Mouse (Mus musculus): Measurements from ENCODE around the gene Pim3. TPM values are rescaled to one million over a fixed set of nuclear protein-coding genes. Genes with fewer than 3 reads are reported as not detected.

The Pim3 gene
- polyA plus RNA-seq, 3 experiments from 2014 or later, result 3.0 to 4.1 (median 4.0) TPM

GRCm38 (mm10) chr15:88837199-88837932 lies 24.6 kb upstream of the Pim3 start:
- ATAC-seq, result peak; percentile 89

- no peak for ATAC-seq
Observed at GRCm38 (mm10) chr15:88837977-88838376, 24.0 kb upstream of the Pim3 start.

GRCm38 (mm10) chr15:88839271-88839670 lies 22.7 kb upstream of the Pim3 start:
- ATAC-seq, result no peak

- ATAC-seq, result no peak
Observed at GRCm38 (mm10) chr15:88840126-88840525, 21.9 kb upstream of the Pim3 start.

GRCm38 (mm10) chr15:88841160-88841559 lies 20.8 kb upstream of the Pim3 start:
- no peak for ATAC-seq

GRCm38 (mm10) chr15:88841580-88842299 lies 20.2 kb upstream of the Pim3 start:
- no peak for ATAC-seq

- ATAC-seq, result no peak
Observed at GRCm38 (mm10) chr15:88842300-88842673, 19.7 kb upstream of the Pim3 start.

- ATAC-seq, result no peak
Observed at GRCm38 (mm10) chr15:88843486-88844097, 18.4 kb upstream of the Pim3 start.

DNA sequence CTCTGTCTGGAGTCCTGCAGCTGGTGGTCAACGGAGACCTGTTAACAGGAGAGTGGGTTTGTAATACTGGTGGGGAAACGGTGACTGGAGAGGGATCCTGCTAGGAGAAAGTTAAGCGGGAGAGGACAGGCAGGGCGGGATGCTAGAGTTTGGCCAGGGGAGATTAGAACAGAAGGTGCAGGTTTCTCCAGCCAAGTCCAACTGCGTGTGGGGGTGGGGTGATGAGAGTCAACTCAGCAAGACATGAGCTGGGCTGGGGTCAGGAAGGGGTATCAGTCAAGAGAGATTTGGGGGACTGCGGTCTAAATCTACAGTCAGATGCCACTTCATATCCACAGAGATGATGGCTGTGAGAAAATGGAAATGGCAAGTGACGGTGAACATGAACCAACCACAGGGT lies 17.0 kb upstream of the Pim3 start:
- ATAC-seq, result no peak

DNA sequence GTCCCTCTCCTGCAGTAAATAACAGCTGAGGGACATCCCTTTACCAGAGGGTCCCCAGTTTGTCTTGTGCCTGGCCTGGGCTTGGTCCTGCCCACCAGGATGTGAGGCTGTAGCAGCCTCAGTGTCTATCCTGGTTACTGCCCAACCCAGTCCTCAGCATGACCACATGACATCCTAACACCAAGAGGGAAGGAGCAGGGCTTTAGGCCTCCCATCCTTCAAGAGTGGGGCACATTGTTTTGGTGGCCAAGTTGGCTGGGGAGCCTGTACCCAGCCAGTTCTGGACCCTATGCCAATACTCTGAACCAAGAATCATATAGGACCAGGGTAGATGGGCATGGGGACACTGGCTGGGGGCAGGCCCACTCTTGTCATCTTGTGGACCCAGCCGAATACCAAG lies 13.3 kb upstream of the Pim3 start:
- no peak for ATAC-seq

DNA sequence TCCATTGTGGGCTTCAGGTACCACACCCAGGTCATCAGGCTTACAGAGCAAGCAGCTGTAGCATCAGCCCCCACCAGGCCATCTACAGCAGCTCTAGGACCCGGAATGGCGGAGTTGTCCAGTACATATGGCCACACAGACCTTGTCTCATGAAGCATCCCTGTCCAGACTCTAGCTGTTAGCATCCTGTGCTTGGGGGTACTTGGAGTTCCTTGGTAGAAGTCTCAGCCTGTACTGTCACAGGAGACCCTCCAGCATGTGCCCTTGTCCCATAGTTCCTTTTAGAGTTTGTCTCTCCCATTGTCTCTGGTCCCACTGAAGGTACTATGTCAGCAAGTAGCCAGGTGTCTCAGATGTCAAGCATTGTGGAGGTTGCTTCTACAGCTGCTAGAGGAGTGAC lies 12.4 kb upstream of the Pim3 start:
- ATAC-seq, result no peak

- ATAC-seq, result no peak
Observed at GRCm38 (mm10) chr15:88850146-88850826, 11.7 kb upstream of the Pim3 start.

DNA sequence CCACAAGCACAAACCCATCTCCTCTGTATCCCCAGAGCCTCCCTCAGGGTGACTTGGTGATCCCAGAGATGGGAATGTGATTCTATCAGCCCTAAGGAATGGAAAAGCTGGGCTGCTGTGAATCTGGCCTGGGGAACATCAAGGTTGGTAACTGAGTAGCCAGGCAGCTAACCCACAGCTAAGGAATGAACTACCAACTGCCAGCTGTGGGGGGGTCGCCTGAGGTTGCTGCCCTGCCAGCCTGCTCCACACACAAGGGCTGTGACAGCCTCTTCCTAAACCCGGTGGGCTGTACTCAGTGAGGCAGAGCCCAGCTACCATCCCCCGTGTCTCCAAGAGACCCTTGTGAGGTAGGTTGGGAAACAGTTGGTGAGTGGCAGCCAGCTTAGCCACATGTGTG lies 10.9 kb upstream of the Pim3 start:
- ATAC-seq, result no peak

- ATAC-seq, result no peak
Observed at GRCm38 (mm10) chr15:88851507-88852149, 10.4 kb upstream of the Pim3 start.

DNA sequence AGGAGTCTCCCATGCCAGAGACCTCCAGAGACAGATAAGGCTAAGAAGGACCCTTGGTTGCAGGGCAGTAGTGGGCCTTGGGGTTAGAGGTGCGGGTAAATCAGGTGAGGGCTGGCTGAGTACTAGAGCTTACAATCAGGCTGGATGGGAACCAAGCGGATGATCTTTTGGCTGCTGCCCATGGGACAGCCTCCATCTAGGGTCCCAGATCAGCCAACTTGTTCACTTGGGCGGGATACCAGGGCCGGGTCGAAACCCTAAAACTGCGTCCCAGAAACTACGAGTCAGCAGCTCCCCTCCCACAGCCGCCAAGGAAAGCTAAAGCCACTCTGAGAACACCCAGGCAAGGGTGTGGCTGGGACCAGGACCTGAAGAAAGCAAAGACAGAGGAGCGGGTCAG lies 8.9 kb upstream of the Pim3 start:
- no peak for ATAC-seq

- no peak for ATAC-seq
Observed at GRCm38 (mm10) chr15:88854119-88854968, 7.6 kb upstream of the Pim3 start.

DNA sequence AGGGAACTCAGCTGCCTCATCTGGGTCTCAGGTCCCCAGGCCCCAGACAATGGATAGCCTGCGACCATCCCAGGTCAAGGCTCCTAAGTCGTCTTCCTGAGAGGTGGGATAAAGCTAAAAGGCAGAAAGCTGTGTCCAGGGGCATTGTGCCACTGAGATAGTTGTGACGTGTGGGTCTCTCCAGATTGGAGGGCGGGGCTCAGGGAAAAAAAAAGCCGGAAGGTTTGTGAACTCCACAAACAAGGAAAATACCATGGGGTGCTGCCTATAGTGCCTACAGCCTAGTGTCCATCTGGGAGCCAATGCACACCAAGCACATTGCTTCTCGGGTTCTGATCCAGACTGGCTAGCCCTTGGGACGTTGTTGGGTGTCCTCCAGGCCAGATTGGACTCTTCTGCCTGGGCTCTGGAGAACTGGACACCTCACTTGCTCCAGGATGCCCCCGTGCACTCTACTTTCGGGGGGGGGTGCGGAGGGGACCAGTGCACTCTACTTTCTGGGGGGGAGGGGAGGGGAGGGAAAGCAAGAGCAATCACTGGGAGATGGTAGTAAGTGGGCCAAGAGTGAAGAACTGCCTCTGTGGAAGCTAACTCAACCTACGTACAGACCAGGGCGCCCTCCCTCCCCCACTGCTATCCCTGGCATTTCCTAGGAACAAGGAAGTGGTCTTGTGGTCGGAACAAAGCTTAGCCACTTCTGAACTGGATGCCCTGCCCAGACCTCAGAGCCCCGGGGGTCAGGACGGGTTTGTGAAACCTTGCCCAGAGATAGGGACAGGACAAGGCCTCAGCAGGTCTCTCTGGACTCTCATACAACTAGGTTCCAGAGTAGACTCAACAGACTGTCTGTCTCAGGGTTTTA lies 6.8 kb upstream of the Pim3 start:
- no peak for ATAC-seq

- ATAC-seq, result no peak
Observed at GRCm38 (mm10) chr15:88855896-88856417, 6.0 kb upstream of the Pim3 start.

DNA sequence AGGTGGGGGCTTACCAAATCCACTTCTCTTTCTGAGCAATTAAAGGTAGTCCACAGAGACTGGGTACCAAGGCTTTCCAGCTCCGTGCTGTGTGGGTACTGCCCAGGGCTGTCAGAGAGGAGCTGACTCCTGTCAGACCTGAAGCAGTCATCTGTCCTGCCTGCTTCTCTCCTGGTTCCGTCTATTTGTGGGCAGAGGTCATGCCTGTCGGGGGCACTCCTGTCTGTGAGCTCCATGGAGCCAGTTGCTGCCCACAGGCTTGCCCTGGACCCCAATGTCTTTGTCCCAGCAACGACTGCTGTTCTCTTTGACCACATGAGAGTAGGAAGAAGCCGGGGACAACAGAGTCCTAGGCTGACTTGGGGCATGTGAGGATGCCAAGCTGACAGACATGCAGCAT lies 5.4 kb upstream of the Pim3 start:
- no peak for ATAC-seq

- no peak for ATAC-seq
Observed at GRCm38 (mm10) chr15:88857361-88857760, 4.6 kb upstream of the Pim3 start.

DNA sequence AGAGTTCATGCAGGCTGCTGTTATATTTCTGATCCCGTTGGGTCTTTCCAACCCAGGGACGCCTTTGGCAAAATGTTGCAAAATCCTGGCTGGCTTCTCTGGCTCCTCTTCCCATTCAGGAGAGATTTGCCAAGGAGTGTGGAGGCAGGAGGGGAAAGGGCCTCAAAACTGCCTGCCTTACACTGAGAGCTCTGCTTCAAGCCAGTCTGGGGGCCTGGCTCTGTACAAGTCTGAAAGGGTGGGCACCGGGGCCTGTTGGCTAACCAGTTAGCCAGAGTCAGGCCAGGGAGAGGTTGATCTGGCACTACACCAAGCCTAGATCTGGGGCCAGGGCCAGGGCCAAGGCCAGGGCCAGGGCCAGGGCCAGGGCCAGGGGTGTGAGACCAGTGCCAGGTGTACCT lies 3.8 kb upstream of the Pim3 start:
- no peak for ATAC-seq
